Mouse (Mus musculus) ES-E14 (cell line): ENCODE results near the gene Ctdnep1. TPM values are rescaled to one million over a fixed set of nuclear protein-coding genes. Genes with fewer than 3 reads are reported as not detected.

ENCODE experiments used
- DNase-seq: peaks from one replicate; pipeline ENCODE4 v3.0.0-alpha.2; 2013; ENCODE audit warnings: low read depth, low spot score
- H3K27ac ChIP-seq: 2 replicates; pipeline ENCODE4 v1.5.1; 2012; ENCODE audit warnings: low read depth, mild to moderate bottlenecking, low read length, moderate library complexity, mixed read lengths; ENCODE audit not compliant: poor library complexity, insufficient read depth, severe bottlenecking
- H3K36me3 ChIP-seq: 2 replicates; pipeline ENCODE4 v1.6.1; 2012; ENCODE audit warnings: mild to moderate bottlenecking, low read length, moderate library complexity, mixed read lengths; ENCODE audit not compliant: control insufficient read depth, poor library complexity, insufficient read depth, severe bottlenecking
- H3K4me1 ChIP-seq, 2 experiments: fragments of 150-350 bp in 1 of 2; sonication (generic) in 1 of 2; 2 replicates each; pipeline ENCODE4 v1.6.1; 2012; ENCODE audit warnings: low read length in 2 of 2, mild to moderate bottlenecking in 1 of 2, mixed read lengths in 1 of 2; ENCODE audit not compliant: control insufficient read depth in 2 of 2, insufficient read depth in 2 of 2, poor library complexity in 1 of 2
- H3K4me3 ChIP-seq, 2 experiments: fragments of 150-350 bp in 1 of 2; sonication (generic) in 1 of 2; 2 replicates each; pipeline ENCODE4 v1.5.1; 2012; ENCODE audit warnings: low read length in 2 of 2, low read depth in 1 of 2, mild to moderate bottlenecking in 1 of 2, mixed read lengths in 1 of 2; ENCODE audit not compliant: insufficient read depth in 1 of 2, poor library complexity in 1 of 2, severe bottlenecking in 1 of 2
- H3K9ac ChIP-seq: 2 replicates; pipeline ENCODE4 v1.6.1; 2012; ENCODE audit warnings: low read depth, mild to moderate bottlenecking, low read length, mixed read lengths; ENCODE audit not compliant: poor library complexity, insufficient read depth, severe bottlenecking
- H3K9me3 ChIP-seq: fragments of 150-350 bp; sonication (generic); 2 replicates; pipeline ENCODE4 v1.6.1; 2012; ENCODE audit warnings: low read depth, mild to moderate bottlenecking, low read length; ENCODE audit not compliant: control insufficient read depth, insufficient read depth
- CHD2 ChIP-seq: IDR thresholded peaks from 2 replicates; pipeline ENCODE4 v1.6.1; 2014; ENCODE audit warnings: mild to moderate bottlenecking, low read depth, low read length, inconsistent platforms
- HCFC1 ChIP-seq: IDR thresholded peaks from 2 replicates; pipeline ENCODE4 v1.6.1; 2012; ENCODE audit warnings: low read length, inconsistent platforms, borderline replicate concordance; ENCODE audit not compliant: insufficient read depth
- MAFK ChIP-seq: IDR thresholded peaks from 2 replicates; pipeline ENCODE4 v1.6.1; 2014; ENCODE audit warnings: mild to moderate bottlenecking, low read depth, low read length, inconsistent platforms; ENCODE audit not compliant: insufficient read depth
- ZC3H11A ChIP-seq: IDR thresholded peaks from 2 replicates; pipeline ENCODE4 v1.6.1; 2012; ENCODE audit warnings: low read depth, mild to moderate bottlenecking, inconsistent platforms, low read length, borderline replicate concordance
- ZNF384 ChIP-seq: IDR thresholded peaks from 2 replicates; pipeline ENCODE4 v1.6.1; 2012; ENCODE audit warnings: low read depth, low read length, inconsistent platforms
- in situ Hi-C, 2 experiments: fragments of 600-800 bp; cut with MboI; formaldehyde crosslinking; loops; one replicate each; pipeline ENCODE4 v1.15.1; 2025; ENCODE audit warnings: low sequenced_read_pairs in 2 of 2, inconsistent platforms in 1 of 2; ENCODE audit not compliant: unreplicated experiment in 2 of 2
- total RNA-seq: library from RNA; depleted of rRNA; stranded (reverse); fragments of 300-350 nt; gene quantifications from 2 replicates; pipeline ENCODE4 v1.2.3, GENCODE M21; 2012

Gene Ctdnep1
- total RNA-seq, 1 experiment: 41.2 TPM

DNA sequence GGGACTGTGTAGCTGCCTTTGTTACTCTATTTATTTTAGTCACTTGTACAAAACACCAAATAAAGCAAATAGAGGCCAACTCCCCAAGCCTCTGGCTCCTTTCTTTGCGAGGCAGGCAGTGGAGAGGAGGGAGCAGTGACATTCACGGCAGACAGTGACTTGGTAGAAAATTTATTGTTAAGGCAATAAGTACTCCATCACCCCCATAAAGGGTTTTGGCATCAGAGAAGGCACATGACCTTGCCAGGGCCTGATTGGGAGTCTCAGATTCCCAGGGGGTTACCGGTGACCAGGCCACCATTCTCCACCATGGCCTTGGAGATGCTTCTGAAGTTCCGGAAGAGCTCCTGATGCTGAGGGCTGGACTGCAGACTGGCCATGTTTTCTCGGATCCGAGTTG is 29.1 kb downstream of the Ctdnep1 start:
- peaks cover 72% of the 10 kb centered on the region for H3K36me3 ChIP-seq
- in situ Hi-C loops: no loop called here

DNA sequence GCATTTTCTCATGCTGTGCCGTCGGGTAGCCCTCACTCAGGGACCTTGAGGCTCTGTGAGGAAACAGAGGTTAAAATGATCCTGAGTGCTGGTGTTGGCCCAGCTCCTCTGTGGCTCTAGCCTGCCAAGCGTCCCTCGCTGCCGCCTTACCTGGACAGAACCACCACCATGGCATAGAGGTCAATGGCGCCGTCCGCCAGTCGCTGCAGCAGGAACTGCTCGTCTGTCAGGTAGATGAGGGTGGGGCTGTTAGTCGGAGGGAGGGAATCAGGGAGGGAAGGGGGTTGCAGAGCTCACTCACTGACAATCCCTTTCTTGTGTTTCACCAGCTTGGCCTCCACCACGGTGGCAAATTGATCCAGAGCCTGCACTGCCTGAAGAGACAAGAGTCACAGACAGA is 29.6 kb downstream of the Ctdnep1 start:
- peaks cover 67% of the 10 kb centered on the region for H3K36me3 ChIP-seq
- DNase-seq: no peak
- peaks cover 0 to 13% of the 10 kb centered on the region in 2 experiments; a peak in 1 of 4 replicates for H3K4me1 ChIP-seq
- no peak for TF ChIP-seq CHD2
- TF ChIP-seq HCFC1: no peak
- no peak for TF ChIP-seq MAFK
- no peak for TF ChIP-seq ZC3H11A
- TF ChIP-seq ZNF384: no peak
- H3K4me3 ChIP-seq: no peak overlapping the region
- H3K9me3 ChIP-seq: no peaks in the 10 kb centered on the region
- in situ Hi-C loops: no loop called here
- no peak overlapping the region for H3K27ac ChIP-seq
- no peak overlapping the region for H3K9ac ChIP-seq

More for the DNA sequence above, 29.1 kb downstream of the Ctdnep1 start:
- Histone ChIP-seq H3K9me3 (no peaks in the 10 kb centered on the region), H3K9ac (no peak overlapping the region), H3K4me3 (no peak overlapping the region), H3K4me1 (peaks cover 3 to 18% of the 10 kb centered on the region in 2 experiments; a peak in 2 of 4 replicates), H3K27ac (no peak overlapping the region)
- DNase-seq: no peak
- TF ChIP-seq CHD2: no peak
- TF ChIP-seq HCFC1: no peak
- no peak for TF ChIP-seq ZNF384
- TF ChIP-seq MAFK: no peak
- no peak for TF ChIP-seq ZC3H11A

DNA sequence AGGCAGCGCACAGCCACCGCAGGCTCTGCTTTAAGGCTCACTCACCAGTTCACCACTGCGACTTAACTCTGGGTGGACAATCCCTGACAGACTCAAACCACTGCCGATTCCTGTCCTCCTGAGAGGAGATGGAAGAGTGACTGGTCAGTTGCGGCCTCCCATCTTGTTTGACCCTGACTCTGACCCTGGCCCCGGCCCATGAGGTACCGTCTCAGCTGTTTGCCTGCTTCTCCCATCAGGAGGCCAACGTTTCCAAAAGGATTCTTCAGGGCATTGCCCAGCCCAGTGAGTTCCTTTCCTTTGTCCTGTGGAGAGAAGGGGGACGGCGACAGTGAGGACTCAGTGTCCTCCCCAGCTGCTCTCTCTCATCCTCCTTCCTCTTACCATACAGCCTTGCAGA is 30.0 kb downstream of the Ctdnep1 start:
- peaks cover 0 to 10% of the 10 kb centered on the region in 2 experiments; a peak in 1 of 4 replicates for H3K4me1 ChIP-seq
- in situ Hi-C loops: no loop called here
- TF ChIP-seq ZC3H11A (no peak), CHD2 (no peak), ZNF384 (no peak), HCFC1 (no peak)
- DNase-seq: no peak
- no peaks in the 10 kb centered on the region for H3K9me3 ChIP-seq
- H3K9ac ChIP-seq: no peak overlapping the region
- H3K4me3 ChIP-seq: no peak overlapping the region
- H3K36me3 ChIP-seq: peaks cover 64% of the 10 kb centered on the region
- H3K27ac ChIP-seq: no peak overlapping the region

DNA sequence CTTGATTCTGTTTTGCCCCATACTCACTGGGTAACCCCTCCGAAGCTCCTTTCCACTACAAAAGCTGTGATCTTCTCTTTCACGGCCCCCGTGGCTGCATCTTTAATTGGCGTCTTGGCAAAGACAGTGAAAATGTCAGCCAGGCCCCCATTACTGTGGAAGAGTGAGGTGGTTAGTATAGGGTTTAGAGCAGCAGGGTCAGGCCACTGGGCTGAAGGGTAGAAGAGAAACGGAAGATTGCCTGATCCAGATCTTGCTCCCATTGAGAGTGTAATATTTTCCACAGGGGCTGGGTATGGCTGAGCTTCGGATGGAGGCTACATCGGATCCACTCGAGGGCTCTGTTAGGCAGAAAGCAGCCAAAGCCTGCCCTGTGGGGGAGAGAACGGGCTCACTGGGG is 32.0 kb downstream of the Ctdnep1 start:
- TF ChIP-seq HCFC1: no peak
- TF ChIP-seq MAFK: no peak
- no peak for TF ChIP-seq ZC3H11A
- no peak for TF ChIP-seq ZNF384
- TF ChIP-seq CHD2: no peak
- Histone ChIP-seq H3K27ac (no peak overlapping the region), H3K4me1 (peaks cover 0 to 10% of the 10 kb centered on the region in 2 experiments; a peak in 1 of 4 replicates), H3K4me3 (no peak overlapping the region), H3K9me3 (no peaks in the 10 kb centered on the region), H3K9ac (no peak overlapping the region), H3K36me3 (peaks cover 45% of the 10 kb centered on the region)
- no peak for DNase-seq
- in situ Hi-C loops: no loop called here

DNA sequence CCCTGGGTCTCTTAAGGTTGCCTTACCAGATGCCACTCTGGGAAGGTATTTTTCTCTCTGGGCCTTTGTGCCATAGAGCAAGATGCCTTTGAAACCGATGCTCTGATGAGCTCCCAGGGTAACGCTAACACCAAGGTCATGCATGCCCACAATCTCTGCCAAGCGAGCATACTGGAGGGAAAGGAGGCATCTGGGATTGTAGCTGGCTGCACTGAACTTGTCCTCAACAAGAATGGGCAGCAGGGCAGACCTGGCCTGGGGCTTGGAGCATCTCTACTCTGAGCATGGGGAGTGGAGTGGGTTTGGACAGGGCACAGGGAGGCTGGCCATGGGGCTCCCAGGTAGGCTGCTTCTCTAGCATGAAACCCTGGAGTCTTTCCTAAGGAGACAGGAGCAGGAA is 32.5 kb downstream of the Ctdnep1 start:
- Histone ChIP-seq H3K9me3 (no peaks in the 10 kb centered on the region), H3K36me3 (peaks cover 40% of the 10 kb centered on the region)

More for the DNA sequence above, 32.5 kb downstream of the Ctdnep1 start:
- Histone ChIP-seq H3K9ac (no peak overlapping the region), H3K4me3 (no peak overlapping the region), H3K27ac (no peak overlapping the region), H3K4me1 (peaks cover 0 to 10% of the 10 kb centered on the region in 2 experiments; a peak in 1 of 4 replicates)
- in situ Hi-C loops: no loop called here
- no peak for TF ChIP-seq CHD2
- TF ChIP-seq ZC3H11A: no peak
- no peak for TF ChIP-seq HCFC1
- no peak for TF ChIP-seq MAFK
- no peak for TF ChIP-seq ZNF384
- no peak for DNase-seq
